Mouse (Mus musculus): ENCODE measurements around the gene Prrt1. TPM values are rescaled to one million over a fixed set of nuclear protein-coding genes. Genes with fewer than 3 reads are reported as not detected.

The Prrt1 gene
- total and polyA plus RNA-seq, 3 experiments = 1.0 TPM; not detected in 2

DNA sequence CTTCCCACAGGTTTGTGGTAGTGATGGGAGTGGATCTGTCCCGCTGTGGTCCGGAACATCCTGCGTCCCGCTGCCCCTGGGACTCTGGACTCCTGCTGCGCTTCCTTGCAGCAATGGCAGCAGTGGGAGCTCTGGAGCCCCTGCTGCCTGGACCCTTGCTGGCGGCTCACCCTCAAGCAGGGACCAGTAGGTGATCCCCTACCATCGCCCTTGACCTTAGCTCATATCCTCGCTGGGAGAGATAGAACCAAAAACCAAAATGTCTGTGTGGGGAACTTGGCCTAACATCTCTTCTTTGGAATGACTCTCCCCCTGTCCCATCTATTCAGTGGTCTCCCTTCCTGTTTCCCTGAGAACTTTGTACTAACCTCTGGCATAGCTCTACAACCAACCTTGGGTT is 45.5 kb upstream of the Prrt1 start:
- H3K36me3 ChIP-seq (ENCODE audit: control insufficient read depth in 1 of 2, insufficient read depth in 2 of 2, low read length in 2 of 2) = peaks cover 0 to 10% of the 10 kb centered on the region in 2 experiments; a peak in 2 of 4 replicates
- no peak overlapping the region for H3K27ac ChIP-seq (ENCODE audit: control insufficient read depth, low read depth, low read length)
- DNase-seq (ENCODE audit: low read depth, low spot score) = no peak
- TF ChIP-seq NRF1 (IDR thresholded peaks at IDR 0.05; ENCODE audit: insufficient read depth, low read depth, low read length, poor library complexity, severe bottlenecking) (no peak), MEF2A (IDR thresholded peaks at IDR 0.05; ENCODE audit: extremely low read depth, insufficient replicate concordance, low read depth, low read length, poor library complexity, severe bottlenecking) (no peak), MXI1 (IDR thresholded peaks at IDR 0.05; ENCODE audit: low read depth, low read length) (no peak), USF1 (IDR thresholded peaks at IDR 0.05; ENCODE audit: low read depth, low read length) (no peak), JUND (IDR thresholded peaks at IDR 0.05; ENCODE audit: low read depth, low read length) (no peak), POLR2AphosphoS5 (IDR thresholded peaks at IDR 0.05; ENCODE audit: borderline replicate concordance, low read depth, low read length) (no peak), MAX (IDR thresholded peaks at IDR 0.05; ENCODE audit: low read length) (no peak), EP300 (IDR thresholded peaks at IDR 0.05; ENCODE audit: low read depth in 1 of 2, low read length in 2 of 2) (no peak), ZMIZ1 (IDR thresholded peaks at IDR 0.05; ENCODE audit: low read depth, low read length) (no peak), TBP (IDR thresholded peaks at IDR 0.05; ENCODE audit: low read depth, low read length) (no peak), ZNF384 (IDR thresholded peaks at IDR 0.05; ENCODE audit: low read depth, low read length) (no peak), RAD21 (IDR thresholded peaks at IDR 0.05; ENCODE audit: low read depth, low read length) (no peak), POLR2AphosphoS2 (IDR thresholded peaks at IDR 0.05; ENCODE audit: low read length) (no peak), MAFK (IDR thresholded peaks at IDR 0.05; ENCODE audit: borderline replicate concordance, low read depth, low read length) (no peak), MYB (IDR thresholded peaks at IDR 0.05; ENCODE audit: low read depth, low read length) (no peak), RCOR1 (IDR thresholded peaks at IDR 0.05; ENCODE audit: low read depth, low read length) (no peak), ETS1 (IDR thresholded peaks at IDR 0.05; ENCODE audit: low read depth, low read length) (no peak), UBTF (IDR thresholded peaks at IDR 0.05; ENCODE audit: borderline replicate concordance, insufficient read depth, low read depth, low read length) (no peak)
- H3K9me3 ChIP-seq (replicated peaks; ENCODE audit: insufficient read depth, low read length) = no peaks in the 10 kb centered on the region
- no peak overlapping the region for H3K4me3 ChIP-seq (ENCODE audit: control insufficient read depth in 1 of 2, insufficient read depth in 1 of 2, low read depth in 2 of 2, low read length in 2 of 2)
- H3K27me3 ChIP-seq (ENCODE audit: control insufficient read depth in 1 of 2, insufficient read depth in 2 of 2, low read length in 2 of 2) = no peaks in the 10 kb centered on the region
- peaks cover 4 to 12% of the 10 kb centered on the region in 2 experiments; a peak in 3 of 4 replicates for H3K4me1 ChIP-seq (ENCODE audit: control insufficient read depth in 1 of 2, insufficient read depth in 2 of 2, low read length in 2 of 2)
- no peak overlapping the region for H3K9ac ChIP-seq (ENCODE audit: control insufficient read depth, low read depth, low read length, poor library complexity, severe bottlenecking)
- peaks cover 9% of the 10 kb centered on the region; the same call in 1 of the 2 replicates for H3K79me2 ChIP-seq (ENCODE audit: control insufficient read depth, insufficient read depth, low read length, poor library complexity)

DNA sequence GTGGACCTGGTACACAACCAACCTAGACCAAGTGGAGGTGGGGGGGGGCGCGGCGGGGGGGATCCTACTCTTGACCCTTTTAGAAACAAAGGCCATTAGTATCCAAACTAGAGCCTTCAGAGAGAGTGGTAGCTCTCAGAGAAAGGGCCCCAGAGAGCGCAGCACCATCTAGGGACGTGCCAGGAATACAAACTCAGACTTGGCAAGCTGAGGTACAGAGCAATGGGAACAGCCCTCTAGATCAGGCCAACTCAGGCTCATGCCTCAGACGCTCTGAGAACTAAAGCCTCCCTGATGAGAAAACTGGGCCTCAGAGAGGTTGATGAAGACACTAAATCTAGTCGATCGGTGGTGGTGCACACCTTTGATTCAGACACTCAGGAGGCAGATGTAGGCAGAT is 44.2 kb upstream of the Prrt1 start:
- DNase-seq (ENCODE audit: low read depth, low spot score) = no peak
- peaks cover 9% of the 10 kb centered on the region; the same call in 1 of the 2 replicates for H3K79me2 ChIP-seq (ENCODE audit: control insufficient read depth, insufficient read depth, low read length, poor library complexity)
- H3K36me3 ChIP-seq (ENCODE audit: control insufficient read depth in 1 of 2, insufficient read depth in 2 of 2, low read length in 2 of 2) = peaks cover 0 to 18% of the 10 kb centered on the region in 2 experiments; a peak in 2 of 4 replicates
- H3K27ac ChIP-seq (ENCODE audit: control insufficient read depth, low read depth, low read length) = no peak overlapping the region
- H3K9ac ChIP-seq (ENCODE audit: control insufficient read depth, low read depth, low read length, poor library complexity, severe bottlenecking) = no peak overlapping the region
- H3K27me3 ChIP-seq (ENCODE audit: control insufficient read depth in 1 of 2, insufficient read depth in 2 of 2, low read length in 2 of 2) = no peaks in the 10 kb centered on the region
- TF ChIP-seq MAX (IDR thresholded peaks at IDR 0.05; ENCODE audit: low read length) (no peak), MXI1 (IDR thresholded peaks at IDR 0.05; ENCODE audit: low read depth, low read length) (no peak), ZMIZ1 (IDR thresholded peaks at IDR 0.05; ENCODE audit: low read depth, low read length) (no peak), BHLHE40 (IDR thresholded peaks at IDR 0.05; ENCODE audit: borderline replicate concordance, low read depth, low read length) (no peak), ZC3H11A (IDR thresholded peaks at IDR 0.05; ENCODE audit: low read depth, low read length) (no peak), USF1 (IDR thresholded peaks at IDR 0.05; ENCODE audit: low read depth, low read length) (no peak), TCF12 (IDR thresholded peaks at IDR 0.05; ENCODE audit: low read depth, low read length) (no peak), SMC3 (IDR thresholded peaks at IDR 0.05; ENCODE audit: low read depth, low read length) (no peak), MEF2A (IDR thresholded peaks at IDR 0.05; ENCODE audit: extremely low read depth, insufficient replicate concordance, low read depth, low read length, poor library complexity, severe bottlenecking) (no peak), NRF1 (IDR thresholded peaks at IDR 0.05; ENCODE audit: insufficient read depth, low read depth, low read length, poor library complexity, severe bottlenecking) (no peak), NELFE (IDR thresholded peaks at IDR 0.05; ENCODE audit: low read depth, low read length) (no peak), ZKSCAN1 (IDR thresholded peaks at IDR 0.05; ENCODE audit: low read depth, low read length) (no peak)
- peaks cover 7 to 21% of the 10 kb centered on the region in 2 experiments for H3K4me1 ChIP-seq (ENCODE audit: control insufficient read depth in 1 of 2, insufficient read depth in 2 of 2, low read length in 2 of 2)
- no peaks in the 10 kb centered on the region for H3K9me3 ChIP-seq (replicated peaks; ENCODE audit: insufficient read depth, low read length)
- H3K4me3 ChIP-seq (ENCODE audit: control insufficient read depth in 1 of 2, insufficient read depth in 1 of 2, low read depth in 2 of 2, low read length in 2 of 2) = no peak overlapping the region

Measured in MEL (cell line).